Mouse (Mus musculus): ENCODE data around the gene Gls2.

DNA sequence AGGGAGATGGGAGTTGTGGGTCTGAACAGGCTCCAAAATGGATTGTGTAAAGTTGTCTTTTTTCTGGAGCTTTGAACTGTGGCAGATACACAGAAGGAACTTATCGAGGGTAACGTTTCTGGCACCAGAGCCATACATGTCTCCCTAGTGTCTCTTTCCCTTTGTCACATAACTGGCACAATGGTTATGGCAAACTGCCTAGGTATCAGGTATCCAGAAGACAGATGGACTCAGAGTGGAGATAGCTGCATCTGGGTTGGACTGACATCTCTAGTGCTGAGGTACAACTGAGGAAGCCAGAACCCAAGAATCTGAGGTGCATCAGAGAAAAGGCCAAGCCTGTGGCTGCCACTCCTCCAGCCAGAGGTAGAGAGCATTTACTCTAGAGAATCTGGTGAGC, 15.9 kb downstream of the Gls2 start:
- TF ChIP-seq POLR2A (IDR thresholded peaks at IDR 0.05; ENCODE audit: borderline replicate concordance, extremely low read depth, low read depth, low read length) (no peak), CTCF (IDR thresholded peaks at IDR 0.05; ENCODE audit: insufficient read depth, low read length) (no peak)

Measured in lung, adult 2 months (tissue).